Mouse (Mus musculus): Measurements from ENCODE around the gene Faf2. TPM values are rescaled to one million over a fixed set of nuclear protein-coding genes. Genes with fewer than 3 reads are reported as not detected.
"Not testable (repeated sequence)": the region's sequence is repeated elsewhere in the genome, so short reads cannot be mapped to it uniquely, and the experiment has no call there.

The Faf2 gene
- total and polyA plus RNA-seq, 3 experiments = 9.2 to 21.4 (median 20.4) TPM

- WGBS = 89% methylated on average over 3 of the region's 3 CpGs
- no peak overlapping the region for H3K9ac ChIP-seq (ENCODE audit: low read depth, low read length)
- intact Hi-C loops (cut with DNase I) = no loop called here
- peaks cover 6% of the 10 kb centered on the region for H3K36me3 ChIP-seq (ENCODE audit: control insufficient read depth, insufficient read depth, low read length)
- H3K79me2 ChIP-seq (replicated peaks; ENCODE audit: control insufficient read depth, insufficient read depth, low read length) = 0 out of 2 replicates have a peak, but pooled peaks cover 2% of the 10 kb centered on the region
- no peak overlapping the region for H3K4me3 ChIP-seq
- peaks cover 11% of the 10 kb centered on the region for H3K4me1 ChIP-seq (ENCODE audit: control insufficient read depth, insufficient read depth, low read length)
- H3K27me3 ChIP-seq (ENCODE audit: control insufficient read depth, insufficient read depth, low read length) = no peaks in the 10 kb centered on the region
- TF ChIP-seq CTCF (IDR thresholded peaks at IDR 0.05) (no peak), POLR2A (IDR thresholded peaks at IDR 0.05; ENCODE audit: insufficient read depth, low read depth, low read length) (no peak), EP300 (IDR thresholded peaks at IDR 0.05; ENCODE audit: insufficient read depth, low read depth, low read length) (no peak)
- no peak for DNase-seq
- peak overlapping the region; percentile 45 for H3K27ac ChIP-seq
These were observed 13.6 kb upstream of the Faf2 start for GRCm38 (mm10) chr13:54608002-54608401.

- Histone ChIP-seq H3K27me3 (ENCODE audit: control insufficient read depth, insufficient read depth, low read length) (no peaks in the 10 kb centered on the region), H3K36me3 (ENCODE audit: control insufficient read depth, insufficient read depth, low read length) (peaks cover 6% of the 10 kb centered on the region), H3K9ac (ENCODE audit: low read depth, low read length) (peak overlapping the region; percentile 47), H3K27ac (peak overlapping the region; percentile 45), H3K4me3 (peak overlapping the region; percentile 7; the same call in 1 of the 2 replicates), H3K79me2 (replicated peaks; ENCODE audit: control insufficient read depth, insufficient read depth, low read length) (no peaks in the 10 kb centered on the region), H3K4me1 (ENCODE audit: control insufficient read depth, insufficient read depth, low read length) (peaks cover 9% of the 10 kb centered on the region)
- no peak for TF ChIP-seq POLR2A (IDR thresholded peaks at IDR 0.05; ENCODE audit: insufficient read depth, low read depth, low read length)
- TF ChIP-seq CTCF (IDR thresholded peaks at IDR 0.05) = no peak
- 0 out of 2 replicates have a peak, but pooled peaks have one; percentile 16 for TF ChIP-seq EP300 (IDR thresholded peaks at IDR 0.05; ENCODE audit: insufficient read depth, low read depth, low read length)
- peak; percentile 52 to 56 for DNase-seq
- intact Hi-C loops (cut with DNase I) = no loop called here
- WGBS = 30% methylated on average over 8 of the region's 8 CpGs
These were observed 12.9 kb upstream of the Faf2 start for GRCm38 (mm10) chr13:54608666-54609065.

DNA sequence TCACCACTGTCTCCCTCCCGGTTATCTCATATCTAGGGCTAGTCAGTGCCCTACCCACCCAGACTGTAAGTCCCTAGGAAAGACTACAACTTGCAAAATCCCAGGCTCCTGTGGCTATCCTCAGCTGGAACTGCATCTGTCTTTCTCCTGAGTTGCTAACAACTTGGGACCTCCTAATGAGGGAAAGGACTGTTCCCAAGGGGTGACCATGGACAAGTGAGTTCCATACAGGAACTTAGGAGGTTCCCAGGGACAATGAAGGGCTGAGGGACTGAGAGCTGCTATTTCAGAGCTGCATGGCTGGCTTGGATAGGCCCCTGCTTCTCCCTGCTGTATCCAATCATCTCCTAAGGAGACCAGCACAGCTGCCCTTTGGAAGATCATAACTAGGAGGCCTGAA is 12.3 kb upstream of the Faf2 start:
- Histone ChIP-seq H3K4me1 (ENCODE audit: control insufficient read depth, insufficient read depth, low read length) (peaks cover 9% of the 10 kb centered on the region), H3K27ac (peak overlapping the region; percentile 45), H3K4me3 (no peak overlapping the region), H3K9ac (ENCODE audit: low read depth, low read length) (no peak overlapping the region), H3K36me3 (ENCODE audit: control insufficient read depth, insufficient read depth, low read length) (peaks cover 6% of the 10 kb centered on the region), H3K27me3 (ENCODE audit: control insufficient read depth, insufficient read depth, low read length) (no peaks in the 10 kb centered on the region), H3K79me2 (replicated peaks; ENCODE audit: control insufficient read depth, insufficient read depth, low read length) (no peaks in the 10 kb centered on the region)
- intact Hi-C loops (cut with DNase I) = no loop called here
- TF ChIP-seq CTCF (IDR thresholded peaks at IDR 0.05) (no peak), EP300 (IDR thresholded peaks at IDR 0.05; ENCODE audit: insufficient read depth, low read depth, low read length) (no peak)
- DNase-seq = no peak
- WGBS = 22% methylated on average over 1 of the region's 1 CpGs

- Histone ChIP-seq H3K27me3 (ENCODE audit: control insufficient read depth, insufficient read depth, low read length) (no peaks in the 10 kb centered on the region), H3K9ac (ENCODE audit: low read depth, low read length) (peak overlapping the region; percentile 94), H3K4me3 (peak overlapping the region; percentile 86), H3K79me2 (replicated peaks; ENCODE audit: control insufficient read depth, insufficient read depth, low read length) (no peaks in the 10 kb centered on the region), H3K27ac (peak overlapping the region; percentile 96), H3K4me1 (ENCODE audit: control insufficient read depth, insufficient read depth, low read length) (peaks cover 4% of the 10 kb centered on the region), H3K36me3 (ENCODE audit: control insufficient read depth, insufficient read depth, low read length) (peaks cover 6% of the 10 kb centered on the region)
- WGBS = 13% methylated on average over 13 of the region's 13 CpGs
- DNase-seq = no peak
- TF ChIP-seq CTCF (IDR thresholded peaks at IDR 0.05) (no peak), POLR2A (IDR thresholded peaks at IDR 0.05; ENCODE audit: insufficient read depth, low read depth, low read length) (no peak)
- intact Hi-C loops (cut with DNase I) = loop anchor here (2.0 kb wide), 1 partner anchor 20 kb away; the partner anchor contains the start of genes Higd2a and Nop16
These were observed 11.0 kb upstream of the Faf2 start for GRCm38 (mm10) chr13:54610613-54610971.

- peak; percentile 10; the same call in 1 of the 2 replicates for TF ChIP-seq CTCF (IDR thresholded peaks at IDR 0.05)
- no peak for TF ChIP-seq EP300 (IDR thresholded peaks at IDR 0.05; ENCODE audit: insufficient read depth, low read depth, low read length)
- TF ChIP-seq POLR2A (IDR thresholded peaks at IDR 0.05; ENCODE audit: insufficient read depth, low read depth, low read length) = peak; percentile 69
- Histone ChIP-seq H3K4me3 (peak within 1 kb of the TSS; percentile 86), H3K27me3 (ENCODE audit: control insufficient read depth, insufficient read depth, low read length) (no peaks in the 10 kb centered on the region), H3K9ac (ENCODE audit: low read depth, low read length) (peak within 1 kb of the TSS; percentile 94), H3K27ac (peak within 1 kb of the TSS; percentile 96), H3K36me3 (ENCODE audit: control insufficient read depth, insufficient read depth, low read length) (peaks cover under 1% of the 10 kb centered on the region), H3K4me1 (ENCODE audit: control insufficient read depth, insufficient read depth, low read length) (peaks cover 1% of the 10 kb centered on the region), H3K79me2 (replicated peaks; ENCODE audit: control insufficient read depth, insufficient read depth, low read length) (no peaks in the 10 kb centered on the region)
- under 1% methylated on average over 66 of the region's 66 CpGs for WGBS
- intact Hi-C loops (cut with DNase I) = loop anchor here (2.0 kb wide), 1 partner anchor 20 kb away; the partner anchor contains the start of genes Higd2a and Nop16
- DNase-seq = peak; percentile 93 to 97
These were observed 10.4 kb upstream of the Faf2 start, which contains the start of gene Cltb for GRCm38 (mm10) chr13:54610972-54611754. TSS of gene Cltb (minus strand) at chr13:54611344.

DNA sequence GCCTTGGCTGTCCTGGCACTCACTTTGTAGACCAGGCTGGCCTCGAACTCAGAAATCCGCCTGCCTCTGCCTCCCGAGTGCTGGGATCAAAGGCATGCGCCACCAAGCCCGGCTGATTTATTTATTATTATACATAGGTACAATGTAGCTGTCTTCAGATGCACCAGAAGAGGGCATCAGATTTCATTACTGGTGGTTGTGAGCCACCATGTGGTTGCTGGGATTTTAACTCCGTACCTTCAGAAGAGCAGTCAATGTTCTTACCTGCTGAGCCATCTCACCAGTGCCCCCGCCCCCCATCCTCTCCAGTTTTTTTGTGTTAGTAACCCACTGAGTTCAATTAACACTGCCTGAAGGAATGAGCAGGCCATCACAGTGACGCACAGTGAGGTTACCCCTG is 8.4 kb upstream of the Faf2 start:
- WGBS = 79% methylated on average over 8 of the region's 8 CpGs

More for the DNA sequence above, 8.4 kb upstream of the Faf2 start:
- H3K4me1 ChIP-seq (ENCODE audit: control insufficient read depth, insufficient read depth, low read length); H3K4me3 ChIP-seq; H3K27me3 ChIP-seq (ENCODE audit: control insufficient read depth, insufficient read depth, low read length); H3K9ac ChIP-seq (ENCODE audit: low read depth, low read length); H3K27ac ChIP-seq; intact Hi-C loops (cut with DNase I); H3K79me2 ChIP-seq (replicated peaks; ENCODE audit: control insufficient read depth, insufficient read depth, low read length); H3K36me3 ChIP-seq (ENCODE audit: control insufficient read depth, insufficient read depth, low read length); DNase-seq: not testable (repeated sequence)
- peak; percentile 55 for TF ChIP-seq CTCF (IDR thresholded peaks at IDR 0.05)
